Mouse (Mus musculus) small intestine, adult 2 months (tissue): Measurements from ENCODE around the gene Ddx55. TPM values are rescaled to one million over a fixed set of nuclear protein-coding genes. Genes with fewer than 3 reads are reported as not detected.

Experiments used
- H3K27ac ChIP-seq: fragments of 200-500 bp; 2 replicates; pipeline ENCODE4 v1.5.1; 2012; ENCODE audit warnings: low read depth, low read length, control low read depth, inconsistent platforms; ENCODE audit not compliant: insufficient read depth
- H3K27me3 ChIP-seq: fragments of 200-500 bp; 2 replicates; pipeline ENCODE4 v1.6.1; 2012; ENCODE audit warnings: mild to moderate bottlenecking, moderate library complexity, low read length, inconsistent platforms; ENCODE audit not compliant: control insufficient read depth, insufficient read depth
- H3K36me3 ChIP-seq: fragments of 200-500 bp; 2 replicates; pipeline ENCODE4 v1.6.1; 2012; ENCODE audit warnings: mild to moderate bottlenecking, low read length, control low read depth, inconsistent platforms; ENCODE audit not compliant: control insufficient read depth, insufficient read depth
- H3K4me1 ChIP-seq: fragments of 200-500 bp; 2 replicates; pipeline ENCODE4 v1.6.1; 2012; ENCODE audit warnings: low read length, inconsistent platforms, mixed read lengths; ENCODE audit not compliant: control insufficient read depth, insufficient read depth, insufficient read length
- H3K4me3 ChIP-seq: fragments of 200-500 bp; 2 replicates; pipeline ENCODE4 v1.5.1; 2012; ENCODE audit warnings: low read depth, mild to moderate bottlenecking, control low read depth, inconsistent platforms, low read length, moderate library complexity
- CTCF ChIP-seq: fragments of 200-500 bp; IDR thresholded peaks from 2 replicates; pipeline ENCODE4 v1.5.1; 2012; ENCODE audit warnings: low read depth, mild to moderate bottlenecking, control low read depth, inconsistent platforms, low read length, moderate library complexity, mixed read lengths; ENCODE audit not compliant: insufficient replicate concordance, insufficient read length; ENCODE audit errors: extremely low read depth
- POLR2A ChIP-seq: fragments of 200-500 bp; IDR thresholded peaks from 2 replicates; pipeline ENCODE4 v1.6.1; 2012; ENCODE audit warnings: low read depth, mild to moderate bottlenecking, control low read depth, inconsistent platforms, low read length, moderate library complexity
- WGBS: fragments of 180-500 bp; shearing (Covaris S2); methylation state at CpG from one replicate; pipeline ENCODE4 v1.1.7; 2018; 5-methylcytosine and 5-hydroxymethylcytosine counted together
- polyA plus RNA-seq: library from polyadenylated mRNA; depleted of rRNA; stranded (reverse); fragments of >200 nt; gene quantifications from 2 replicates; pipeline ENCODE4 v1.2.3, GENCODE M21; 2012; rRNA removed

Ddx55 gene
- polyA plus RNA-seq, 1 experiment = 12.1 TPM

DNA sequence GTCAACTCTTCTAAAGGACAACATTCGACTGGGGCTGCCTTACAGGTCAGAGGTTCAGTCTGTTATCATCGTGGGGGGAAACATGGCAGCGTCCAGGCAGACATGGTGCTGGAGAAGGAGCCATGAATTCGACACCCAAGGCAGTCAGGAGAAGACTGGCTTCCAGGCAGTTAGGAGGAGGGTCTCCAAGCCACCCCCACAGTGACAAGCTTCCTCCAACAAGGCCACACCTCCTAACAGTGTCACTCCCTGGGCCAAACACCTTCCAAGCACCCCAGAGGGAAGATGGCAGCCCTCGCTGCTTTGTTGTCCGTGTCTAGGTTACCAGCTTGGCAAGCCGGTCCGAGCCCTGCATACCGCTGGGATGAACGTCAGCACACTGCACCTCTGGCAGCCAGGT is 66.0 kb downstream of the Ddx55 start:
- no peak overlapping the region for H3K27ac ChIP-seq
- H3K36me3 ChIP-seq = no peaks in the 10 kb centered on the region
- H3K27me3 ChIP-seq = no peaks in the 10 kb centered on the region
- 87% methylated on average over 10 of the region's 10 CpGs for WGBS
- H3K4me3 ChIP-seq = no peak overlapping the region
- no peaks in the 10 kb centered on the region for H3K4me1 ChIP-seq
- TF ChIP-seq POLR2A = no peak
- no peak for TF ChIP-seq CTCF

Other genes with a start within 250 kb of the Ddx55 start
- gene Mphosph9, start 224.9 kb upstream of the Ddx55 start, polyA plus RNA-seq = 0.76 and 1.4 TPM in 2 replicates
- 1.5 and 1.9 TPM in 2 replicates for gene 2810006K23Rik, start 224.8 kb upstream of the Ddx55 start, polyA plus RNA-seq
- 27.4 and 52.8 TPM in 2 replicates for gene Cdk2ap1, start 189.8 kb upstream of the Ddx55 start, polyA plus RNA-seq
- gene Sbno1, start 126.9 kb upstream of the Ddx55 start, polyA plus RNA-seq = 5.9 and 8.1 TPM in 2 replicates
- gene Kmt5a, start 112.9 kb upstream of the Ddx55 start, polyA plus RNA-seq = 34.1 and 70.7 TPM in 2 replicates
- 24.3 and 29.3 TPM in 2 replicates for gene Rilpl2, start 74.5 kb upstream of the Ddx55 start, polyA plus RNA-seq
- 1.2 and 1.8 TPM in 2 replicates for gene Snrnp35, start 69.7 kb upstream of the Ddx55 start, polyA plus RNA-seq
- 2.3 and 2.9 TPM in 2 replicates for gene Rilpl1, start 21.5 kb upstream of the Ddx55 start, polyA plus RNA-seq
- gene Tmed2, start 12.2 kb upstream of the Ddx55 start, polyA plus RNA-seq = 182 and 188 TPM in 2 replicates
- gene Eif2b1, start 26.3 kb downstream of the Ddx55 start, polyA plus RNA-seq = 9.1 and 12.5 TPM in 2 replicates
- 8.5 and 20.0 TPM in 2 replicates for gene Gtf2h3, start 26.3 kb downstream of the Ddx55 start, polyA plus RNA-seq
- 56.9 and 170 TPM in 2 replicates for gene Atp6v0a2, start 75.7 kb downstream of the Ddx55 start, polyA plus RNA-seq
- 0.10 TPM in 2 replicates for gene Dnah10, start 172.2 kb downstream of the Ddx55 start, polyA plus RNA-seq